In the genomic region with DNA sequence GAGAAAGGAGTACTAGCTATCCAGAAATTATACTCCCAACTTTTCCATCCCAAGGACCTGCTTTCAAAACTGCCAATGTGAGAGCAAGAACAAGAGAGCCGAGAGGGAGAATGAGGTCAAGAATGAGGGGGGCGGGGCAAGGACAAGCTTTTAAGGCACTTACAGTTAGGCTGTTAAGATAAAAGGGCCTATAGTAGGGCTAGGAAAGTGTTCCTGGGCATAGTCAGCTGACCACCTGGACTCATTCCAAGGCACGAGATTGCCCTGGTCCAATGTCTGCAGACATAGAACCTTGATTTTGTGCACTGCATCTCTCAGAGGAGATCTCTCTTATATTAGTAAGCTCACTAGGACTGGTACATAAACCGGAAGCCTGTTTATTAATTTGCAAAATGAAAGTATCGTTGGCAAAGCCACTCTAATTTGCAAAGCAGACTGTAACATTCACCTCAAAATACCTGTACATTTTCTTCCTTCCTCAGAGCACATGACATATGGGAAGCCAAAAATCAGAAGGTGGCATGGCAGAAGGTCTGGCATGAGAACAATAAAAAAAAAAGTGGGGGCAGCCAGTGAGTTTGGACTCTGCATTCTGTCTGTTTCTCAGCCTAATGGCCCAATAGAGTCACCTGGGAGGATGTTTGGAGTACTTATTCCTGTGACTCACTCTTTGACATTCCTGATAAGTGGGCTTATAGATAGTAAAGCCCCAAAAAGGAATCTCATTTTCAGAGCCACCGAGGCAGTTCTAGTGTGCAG, we compare ENCODE assay signal across 13 mouse cellular contexts. TPM values are rescaled to one million over a fixed set of nuclear protein-coding genes. Genes with fewer than 3 reads are reported as not detected.
DNase-seq lines count a peak whose midpoint lies in the region; ATAC-seq and TF ChIP-seq lines count a peak whose summit lies in the region.
"Had no signal": no experiment of that assay in that cellular context is flagged by ENCODE, and none has a peak within 500 bp of the region (broad histone marks: within the 10 kb centered on the region; RNA-seq: fewer than 3 reads in every experiment).

No protein-coding gene starts in this region.

- no peaks in the 10 kb centered on the region for H3K36me3 ChIP-seq in heart, embryonic 12.5 days
- no peaks in the 10 kb centered on the region for H3K36me3 ChIP-seq in midbrain, embryonic 13.5 days
- H3K36me3 ChIP-seq: liver, embryonic 15.5 days had no signal

- 0 out of 2 replicates have a peak overlapping the region, but pooled peaks have one; percentile 1 for H3K4me2 ChIP-seq in heart, embryonic 12.5 days
- no peak overlapping the region for H3K4me2 ChIP-seq in midbrain, embryonic 13.5 days (replicated peaks)
- H3K4me2 ChIP-seq: liver, embryonic 15.5 days had no signal

- H3K4me3 ChIP-seq in heart, embryonic 12.5 days = no peak overlapping the region
- no peak overlapping the region for H3K4me3 ChIP-seq in lung, adult 2 months (replicated peaks; ENCODE audit: extremely low read depth, low read depth, low read length)
- H3K4me3 ChIP-seq in midbrain, embryonic 13.5 days (replicated peaks) = no peak overlapping the region
- H3K4me3 ChIP-seq: liver, embryonic 15.5 days had no signal

- no peaks in the 10 kb centered on the region for H3K27me3 ChIP-seq in heart, embryonic 12.5 days (replicated peaks)
- no peaks in the 10 kb centered on the region for H3K27me3 ChIP-seq in midbrain, embryonic 13.5 days

- no peak for DNase-seq in heart, postnatal 25 days (ENCODE audit: low spot score)
- peak; percentile 2 for DNase-seq in Muller cell, postnatal 12 days (ENCODE audit: inconsistent ontology term)
- peak; percentile 10 to 14 for DNase-seq in heart, postnatal 10 days
- DNase-seq in lung, adult 2 months = peak; percentile 71
- no peak for DNase-seq in urinary bladder, postnatal 36 days (ENCODE audit: low spot score in 2 of 2)
- no peak for DNase-seq in thymus, postnatal 0 days (ENCODE audit: low spot score)
- DNase-seq: B cell, adult 2 months had no signal

- no peak for TF ChIP-seq CTCF in lung, adult 2 months (IDR thresholded peaks at IDR 0.05; ENCODE audit: insufficient read depth, low read length)

- no peak overlapping the region for H3K27ac ChIP-seq in heart, embryonic 12.5 days (ENCODE audit: poor library complexity, severe bottlenecking)
- H3K27ac ChIP-seq in midbrain, embryonic 13.5 days = no peak overlapping the region
- H3K27ac ChIP-seq: liver, embryonic 15.5 days had no signal

- no peaks in the 10 kb centered on the region for H3K9me3 ChIP-seq in heart, embryonic 12.5 days (replicated peaks)
- no peaks in the 10 kb centered on the region for H3K9me3 ChIP-seq in midbrain, embryonic 13.5 days
- H3K9me3 ChIP-seq: liver, embryonic 15.5 days had no signal

- WGBS in heart, embryonic 12.5 days = 47% methylated on average over 6 of the region's 6 CpGs
- 51% methylated on average over 6 of the region's 6 CpGs for WGBS in lung, adult 2 months
- WGBS in midbrain, embryonic 13.5 days = 73% methylated on average over 6 of the region's 6 CpGs

- no peak for TF ChIP-seq POLR2A in lung, adult 2 months (IDR thresholded peaks at IDR 0.05; ENCODE audit: borderline replicate concordance, extremely low read depth, low read depth, low read length)

- intact Hi-C loops in heart, postnatal 25 days (cut with DNase I) = no loop called here
- intact Hi-C loops in heart, postnatal 10 days (cut with DNase I) = no loop called here

- H3K4me1 ChIP-seq in heart, embryonic 12.5 days (replicated peaks) = peaks cover 18% of the 10 kb centered on the region
- no peaks in the 10 kb centered on the region for H3K4me1 ChIP-seq in lung, adult 2 months (ENCODE audit: control insufficient read depth, insufficient read depth, low read length)
- H3K4me1 ChIP-seq in midbrain, embryonic 13.5 days (replicated peaks) = peaks cover 4% of the 10 kb centered on the region

- H3K9ac ChIP-seq in heart, embryonic 12.5 days = no peak overlapping the region
- no peak overlapping the region for H3K9ac ChIP-seq in midbrain, embryonic 13.5 days (replicated peaks)
- H3K9ac ChIP-seq: liver, embryonic 15.5 days had no signal

- no peak for ATAC-seq in heart, embryonic 12.5 days (ENCODE audit: insufficient number of reproducible peaks, low FRiP score)
- no peak for ATAC-seq in midbrain, embryonic 13.5 days

RNA-seq across cellular contexts. Expression of a gene that starts 21.0 kb away (rescaled TPM):
- polyA plus RNA-seq in heart, embryonic 12.5 days (2016; fragmentation: Nextera tagmentation; extraction: Ambion mirVana) = 54.4 and 61.2 TPM in 2 replicates
- 10 to 100 TPM; 21.2 to 24.0 TPM for total RNA-seq in heart, postnatal 25 days (2021)
- total RNA-seq in heart, postnatal 10 days (2021) = 10 to 100 TPM; 41.0 to 43.8 TPM
- 31.3 and 35.0 TPM in 2 replicates for polyA plus RNA-seq in lung, adult 2 months (2012; rRNA removed)
- polyA plus RNA-seq in midbrain, embryonic 13.5 days (2015; fragmentation: Nextera tagmentation; extraction: Ambion mirVana) = 92.4 and 97.6 TPM in 2 replicates
- polyA plus RNA-seq in thymus, postnatal 0 days (2015; fragmentation: Nextera tagmentation; extraction: Ambion mirVana) = 47.3 and 68.5 TPM in 2 replicates

RNA-seq across cellular contexts. Expression of a gene that starts 31.5 kb away (rescaled TPM):
- polyA plus RNA-seq in heart, embryonic 12.5 days (2016; fragmentation: Nextera tagmentation; extraction: Ambion mirVana) = 66.1 and 67.6 TPM in 2 replicates
- 10 to 100 TPM in 1 of 2 experiments, 1 to 10 TPM in 1; 9.0 to 11.1 TPM for total RNA-seq in heart, postnatal 25 days (2021)
- total RNA-seq in heart, postnatal 10 days (2021) = 10 to 100 TPM; 22.3 to 22.6 TPM
- polyA plus RNA-seq in lung, adult 2 months (2012; rRNA removed) = 26.3 and 26.5 TPM in 2 replicates
- polyA plus RNA-seq in midbrain, embryonic 13.5 days (2015; fragmentation: Nextera tagmentation; extraction: Ambion mirVana) = 24.7 and 26.2 TPM in 2 replicates
- 7.1 and 7.3 TPM in 2 replicates for polyA plus RNA-seq in thymus, postnatal 0 days (2015; fragmentation: Nextera tagmentation; extraction: Ambion mirVana)

RNA-seq across cellular contexts. Expression of a gene that starts 55.1 kb away (rescaled TPM):
- polyA plus RNA-seq in heart, embryonic 12.5 days (2016; fragmentation: Nextera tagmentation; extraction: Ambion mirVana) = 1.1 and 1.4 TPM in 2 replicates
- total RNA-seq in heart, postnatal 25 days (2021) = not detected
- total RNA-seq in heart, postnatal 10 days (2021) = not detected
- polyA plus RNA-seq in lung, adult 2 months (2012; rRNA removed) = 0.95 and 2.8 TPM in 2 replicates
- polyA plus RNA-seq in midbrain, embryonic 13.5 days (2015; fragmentation: Nextera tagmentation; extraction: Ambion mirVana) = 4.5 and 5.9 TPM in 2 replicates
- polyA plus RNA-seq in thymus, postnatal 0 days (2015; fragmentation: Nextera tagmentation; extraction: Ambion mirVana) = not detected in 2 replicates
- total RNA-seq: granulocyte monocyte progenitor cell, adult 5-6 weeks; layer of hippocampus, postnatal 10 days had no signal
- polyA plus RNA-seq: small intestine, adult 2 months had no signal

Comparison
In these comparisons a context has a peak if more than half of its experiments do, and no peak if none do; other contexts are left out.
1. DNase-seq: peak in Muller cell, postnatal 12 days (single experiment), heart, postnatal 10 days (2 of 2) and lung, adult 2 months (single experiment); none in heart, postnatal 25 days (single experiment), urinary bladder, postnatal 36 days (0 of 2) and thymus, postnatal 0 days (single experiment).